Mouse (Mus musculus) spleen, adult 2 months (tissue): ENCODE results near the gene Chtop.

Experiments
- CTCF ChIP-seq: fragments of 200-500 bp; IDR thresholded peaks from 2 replicates; pipeline ENCODE4 v1.5.1; 2011; ENCODE audit warnings: mild to moderate bottlenecking, inconsistent platforms; ENCODE audit not compliant: insufficient read depth, insufficient read length, insufficient replicate concordance; ENCODE audit errors: extremely low read depth
- POLR2A ChIP-seq: fragments of 200-500 bp; IDR thresholded peaks from 2 replicates; pipeline ENCODE4 v1.6.1; 2011; ENCODE audit warnings: low read depth, low read length, inconsistent platforms

- TF ChIP-seq CTCF, result no peak
- no peak for TF ChIP-seq POLR2A
Observed at GRCm38 (mm10) chr3:90531713-90532112, 22.4 kb upstream of the Chtop start.
